Mouse (Mus musculus) heart, embryonic 14.5 days (tissue): ENCODE measurements around the gene Slc4a8. TPM values are rescaled to one million over a fixed set of nuclear protein-coding genes. Genes with fewer than 3 reads are reported as not detected.

Source experiments
- ATAC-seq: fragments of 200-750 bp; cut with Nextera tagmentation; 2 replicates; pipeline ENCODE4 v1.8.0; 2017; ENCODE audit warnings: low read depth, moderate TSS enrichment; ENCODE audit not compliant: insufficient number of reproducible peaks, insufficient read depth, low FRiP score
- H3K27ac ChIP-seq, 2 experiments: fragments of 200-500 bp in 1 of 2; fragments of 300-500 bp in 1 of 2; sonication (generic) in 1 of 2; replicated peaks in 1 of 2; 2 replicates each; pipeline ENCODE4 v1.5.1; 2012 to 2014; ENCODE audit warnings: low read depth in 2 of 2, low read length in 2 of 2, control low read depth in 1 of 2, mild to moderate bottlenecking in 1 of 2, mixed read lengths in 1 of 2; ENCODE audit not compliant: control insufficient read depth in 1 of 2, insufficient read depth in 1 of 2
- H3K27me3 ChIP-seq: fragments of 300-500 bp; sonication (generic); 2 replicates; pipeline ENCODE4 v1.6.1; 2014; ENCODE audit warnings: mild to moderate bottlenecking, low read length, control low read depth; ENCODE audit not compliant: control insufficient read depth, insufficient read depth
- H3K36me3 ChIP-seq: fragments of 300-500 bp; sonication (generic); 2 replicates; pipeline ENCODE4 v1.6.1; 2014; ENCODE audit warnings: mild to moderate bottlenecking, control low read depth, low read length, mixed read lengths; ENCODE audit not compliant: control insufficient read depth, insufficient read depth
- H3K4me1 ChIP-seq, 2 experiments: fragments of 200-500 bp in 1 of 2; fragments of 300-500 bp in 1 of 2; sonication (generic) in 1 of 2; 2 replicates each; pipeline ENCODE4 v1.6.1; 2012 to 2014; ENCODE audit warnings: low read length in 2 of 2, control low read depth in 1 of 2, mixed read lengths in 1 of 2; ENCODE audit not compliant: control insufficient read depth in 2 of 2, insufficient read depth in 2 of 2
- H3K4me2 ChIP-seq: fragments of 300-500 bp; sonication (generic); 2 replicates; pipeline ENCODE4 v1.6.1; 2014; ENCODE audit warnings: mild to moderate bottlenecking, low read length
- H3K4me3 ChIP-seq, 2 experiments: fragments of 200-500 bp in 1 of 2; fragments of 300-500 bp in 1 of 2; sonication (generic) in 1 of 2; 2 replicates each; pipeline ENCODE4 v1.5.1; 2012 to 2014; ENCODE audit warnings: low read length in 2 of 2, mild to moderate bottlenecking in 2 of 2, control low read depth in 1 of 2, low read depth in 1 of 2, moderate library complexity in 1 of 2; ENCODE audit not compliant: control insufficient read depth in 1 of 2, insufficient read depth in 1 of 2
- H3K9ac ChIP-seq: fragments of 300-500 bp; sonication (generic); 2 replicates; pipeline ENCODE4 v1.6.1; 2014; ENCODE audit warnings: mild to moderate bottlenecking, low read length
- H3K9me3 ChIP-seq: fragments of 300-500 bp; sonication (generic); 2 replicates; pipeline ENCODE4 v1.6.1; 2016; ENCODE audit warnings: low read length, control low read depth; ENCODE audit not compliant: control insufficient read depth
- WGBS: fragments of 180-500 bp; shearing (Covaris S2); extraction: QIAGEN DNeasy Blood & Tissue Kit; methylation state at CpG from one replicate; pipeline ENCODE4 v1.1.7; 2014; 5-methylcytosine and 5-hydroxymethylcytosine counted together
- polyA plus RNA-seq: library from polyadenylated mRNA; unstranded; fragments of >200 nt; fragmentation: Nextera tagmentation; extraction: Ambion mirVana; gene quantifications from 2 replicates; pipeline ENCODE4 v1.2.1, GENCODE M21; 2014

Gene Slc4a8
- polyA plus RNA-seq, 1 experiment from 2014 or later: 0.76 TPM

DNA sequence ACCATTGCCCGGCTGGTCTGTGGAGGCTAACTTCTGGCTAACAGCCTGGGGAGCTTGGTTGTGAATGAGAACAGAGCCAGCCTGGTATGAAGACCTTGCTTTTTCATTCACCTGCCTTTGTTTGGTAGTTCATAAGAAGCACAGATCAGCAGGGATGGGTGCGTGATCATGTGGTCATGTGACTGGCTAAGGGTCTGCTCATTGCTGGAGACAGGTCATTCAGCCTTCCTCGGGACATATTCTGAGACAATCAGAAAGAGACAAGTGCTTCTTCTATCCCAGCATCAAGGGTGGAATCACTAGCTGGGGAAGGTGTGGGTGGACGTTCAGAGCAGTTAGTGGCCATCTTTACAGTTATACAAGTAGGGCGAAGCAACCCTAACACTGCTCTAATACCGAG, 22.1 kb upstream of the Slc4a8 start:
- Histone ChIP-seq H3K4me1 (peaks cover 0 to 7% of the 10 kb centered on the region in 2 experiments; a peak in 2 of 4 replicates), H3K9me3 (no peaks in the 10 kb centered on the region), H3K9ac (no peak overlapping the region), H3K4me3 (no peak overlapping the region), H3K27ac (no peak overlapping the region), H3K36me3 (no peaks in the 10 kb centered on the region), H3K27me3 (no peaks in the 10 kb centered on the region), H3K4me2 (no peak overlapping the region)
- 76% methylated on average over 6 of the region's 6 CpGs for WGBS
- ATAC-seq: no peak

- no peak for ATAC-seq
- 89% methylated on average over 6 of the region's 6 CpGs for WGBS
- peaks cover 0 to 9% of the 10 kb centered on the region in 2 experiments; a peak in 2 of 4 replicates for H3K4me1 ChIP-seq
- H3K9ac ChIP-seq: no peak overlapping the region
- no peaks in the 10 kb centered on the region for H3K36me3 ChIP-seq
- H3K4me2 ChIP-seq: no peak overlapping the region
- H3K27ac ChIP-seq: no peak overlapping the region
- H3K9me3 ChIP-seq: no peaks in the 10 kb centered on the region
- no peak overlapping the region for H3K4me3 ChIP-seq
- no peaks in the 10 kb centered on the region for H3K27me3 ChIP-seq
These were observed 18.3 kb upstream of the Slc4a8 start for GRCm38 (mm10) chr15:100743238-100743637.

- H3K27me3 ChIP-seq: no peaks in the 10 kb centered on the region
- H3K36me3 ChIP-seq: no peaks in the 10 kb centered on the region
- peak overlapping the region; percentile 16 to 28 for H3K4me3 ChIP-seq
- H3K9ac ChIP-seq: no peak overlapping the region
- 0 out of 2 replicates have a peak, but pooled peaks have one; percentile 59 for ATAC-seq
- H3K9me3 ChIP-seq: no peaks in the 10 kb centered on the region
- no peak overlapping the region for H3K27ac ChIP-seq
- 19% methylated on average over 6 of the region's 6 CpGs for WGBS
- H3K4me2 ChIP-seq: peak overlapping the region; percentile 69
- H3K4me1 ChIP-seq: peaks cover 0 to 6% of the 10 kb centered on the region in 2 experiments; a peak in 1 of 4 replicates
These were observed 14.9 kb upstream of the Slc4a8 start for GRCm38 (mm10) chr15:100746478-100747120.

- no peak overlapping the region; a peak in 1 of 4 replicates for H3K27ac ChIP-seq
- no peaks in the 10 kb centered on the region for H3K27me3 ChIP-seq
- peak overlapping the region; percentile 69 for H3K4me2 ChIP-seq
- no peak for ATAC-seq
- H3K9ac ChIP-seq: 0 out of 2 replicates have a peak overlapping the region, but pooled peaks have one; percentile 10
- WGBS: 4% methylated on average over 23 of the region's 27 CpGs
- H3K36me3 ChIP-seq: no peaks in the 10 kb centered on the region
- peak overlapping the region; percentile 16 to 28 for H3K4me3 ChIP-seq
- peaks cover 0 to 6% of the 10 kb centered on the region in 2 experiments; a peak in 1 of 4 replicates for H3K4me1 ChIP-seq
- no peaks in the 10 kb centered on the region for H3K9me3 ChIP-seq
These were observed 14.2 kb upstream of the Slc4a8 start for GRCm38 (mm10) chr15:100747121-100747963.

DNA sequence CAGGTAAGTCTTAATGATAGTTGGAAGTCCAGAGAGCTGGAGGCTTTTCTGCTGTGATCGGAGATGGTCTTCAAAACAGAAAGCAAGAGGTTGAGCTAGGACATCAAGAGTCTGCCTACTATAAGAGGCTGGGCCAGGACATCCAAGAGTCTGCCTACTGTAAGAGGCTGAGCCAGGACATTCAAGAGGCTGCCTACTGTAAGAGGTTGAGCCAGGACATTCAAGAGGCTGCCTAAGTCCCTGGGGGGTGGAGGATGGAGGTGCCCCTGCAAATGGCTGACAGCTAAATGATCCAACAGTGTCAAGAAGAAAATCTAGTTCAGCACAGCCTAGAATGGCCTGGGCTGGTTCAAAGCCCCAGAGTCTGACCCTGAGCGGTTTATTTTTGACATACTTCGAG, 13.0 kb upstream of the Slc4a8 start:
- no peaks in the 10 kb centered on the region for H3K36me3 ChIP-seq
- no peak overlapping the region for H3K4me2 ChIP-seq
- H3K27me3 ChIP-seq: peaks cover 7% of the 10 kb centered on the region
- H3K4me3 ChIP-seq: no peak overlapping the region
- WGBS: 70% methylated on average over 3 of the region's 3 CpGs
- no peak overlapping the region for H3K9ac ChIP-seq
- no peak overlapping the region for H3K27ac ChIP-seq
- H3K4me1 ChIP-seq: peaks cover 0 to 6% of the 10 kb centered on the region in 2 experiments; a peak in 1 of 4 replicates
- ATAC-seq: no peak
- no peaks in the 10 kb centered on the region for H3K9me3 ChIP-seq

- no peak overlapping the region for H3K4me3 ChIP-seq
- 72% methylated on average over 10 of the region's 10 CpGs for WGBS
- H3K27me3 ChIP-seq: peaks cover 15% of the 10 kb centered on the region
- no peaks in the 10 kb centered on the region for H3K9me3 ChIP-seq
- H3K27ac ChIP-seq: no peak overlapping the region
- no peak overlapping the region for H3K9ac ChIP-seq
- peaks cover under 1 to 8% of the 10 kb centered on the region in 2 experiments; a peak in 1 of 4 replicates for H3K4me1 ChIP-seq
- H3K4me2 ChIP-seq: no peak overlapping the region
- no peak for ATAC-seq
- no peaks in the 10 kb centered on the region for H3K36me3 ChIP-seq
These were observed 11.6 kb upstream of the Slc4a8 start for GRCm38 (mm10) chr15:100749751-100750538.

DNA sequence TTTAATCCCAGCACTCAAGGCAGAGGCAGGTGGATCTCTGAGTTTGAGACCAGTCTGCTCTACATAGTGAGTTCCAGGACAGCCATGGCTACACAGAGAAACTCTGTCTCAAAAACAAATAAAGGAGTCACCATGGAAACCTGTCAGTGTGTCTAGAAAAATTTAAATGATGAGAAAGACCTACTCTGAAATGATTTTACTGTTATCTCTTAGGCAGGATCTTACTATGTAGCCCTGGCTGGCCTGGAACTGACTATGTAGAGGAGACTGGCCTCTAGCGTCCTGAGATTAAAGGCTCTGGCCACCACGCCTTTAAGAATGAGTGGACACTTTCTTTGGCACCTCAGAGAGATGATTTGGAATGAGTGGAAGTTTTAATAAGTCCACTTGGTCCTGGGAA, 9.1 kb upstream of the Slc4a8 start:
- Histone ChIP-seq H3K4me1 (peaks cover 5 to 10% of the 10 kb centered on the region in 2 experiments; a peak in 2 of 4 replicates), H3K27me3 (peaks cover 19% of the 10 kb centered on the region), H3K4me2 (no peak overlapping the region), H3K36me3 (no peaks in the 10 kb centered on the region), H3K4me3 (no peak overlapping the region), H3K9ac (no peak overlapping the region), H3K9me3 (no peaks in the 10 kb centered on the region), H3K27ac (no peak overlapping the region)
- ATAC-seq: no peak
- WGBS: 61% methylated on average over 2 of the region's 2 CpGs
